Mouse (Mus musculus) frontal cortex, adult (tissue): ENCODE results near the gene Trio.

ENCODE experiments used
- ATAC-seq: cut with Nextera tagmentation; 2 replicates; pipeline ENCODE4 v1.9.2; 2017; ENCODE audit warnings: mild to moderate bottlenecking, moderate library complexity, mixed read lengths; ENCODE audit not compliant: low TSS enrichment

The Trio gene

GRCm38 (mm10) chr15:27923280-27923986 is 102.2 kb downstream of the Trio start:
- peak; percentile 84 for ATAC-seq

GRCm38 (mm10) chr15:27920751-27921150 is 104.9 kb downstream of the Trio start:
- ATAC-seq = no peak

- peak; percentile 58 for ATAC-seq
These were observed 106.1 kb downstream of the Trio start for GRCm38 (mm10) chr15:27919540-27919939.

- ATAC-seq = no peak
These were observed 106.8 kb downstream of the Trio start for GRCm38 (mm10) chr15:27918798-27919197.

- no peak for ATAC-seq
These were observed 109.4 kb downstream of the Trio start for GRCm38 (mm10) chr15:27916204-27916603.

GRCm38 (mm10) chr15:27913013-27913412 is 112.6 kb downstream of the Trio start:
- peak; percentile 60 for ATAC-seq

GRCm38 (mm10) chr15:27911196-27911595 is 114.5 kb downstream of the Trio start:
- no peak for ATAC-seq

- ATAC-seq = no peak
These were observed 115.5 kb downstream of the Trio start for GRCm38 (mm10) chr15:27910179-27910578.

GRCm38 (mm10) chr15:27907649-27908048 is 118.0 kb downstream of the Trio start:
- no peak for ATAC-seq

- no peak for ATAC-seq
These were observed 119.2 kb downstream of the Trio start for GRCm38 (mm10) chr15:27906409-27906808.

GRCm38 (mm10) chr15:27905341-27905740 is 120.3 kb downstream of the Trio start:
- peak; percentile 44 for ATAC-seq

GRCm38 (mm10) chr15:27904346-27905005 is 121.2 kb downstream of the Trio start:
- no peak for ATAC-seq

- ATAC-seq = peak; percentile 58
These were observed 124.4 kb downstream of the Trio start for GRCm38 (mm10) chr15:27901200-27901599.

- no peak for ATAC-seq
These were observed 126.7 kb downstream of the Trio start for GRCm38 (mm10) chr15:27898795-27899406.

GRCm38 (mm10) chr15:27894112-27894511 is 131.5 kb downstream of the Trio start:
- no peak for ATAC-seq

GRCm38 (mm10) chr15:27892029-27892428 is 133.6 kb downstream of the Trio start:
- no peak for ATAC-seq

GRCm38 (mm10) chr15:27890666-27891065 is 135.0 kb downstream of the Trio start:
- no peak for ATAC-seq

- ATAC-seq = no peak
These were observed 137.5 kb downstream of the Trio start for GRCm38 (mm10) chr15:27888153-27888552.

- no peak for ATAC-seq
These were observed 138.7 kb downstream of the Trio start for GRCm38 (mm10) chr15:27886992-27887391.

- ATAC-seq = peak; percentile 53
These were observed 141.0 kb downstream of the Trio start for GRCm38 (mm10) chr15:27884347-27885250.

GRCm38 (mm10) chr15:27883881-27884280 is 141.8 kb downstream of the Trio start:
- peak; percentile 72 for ATAC-seq

- no peak for ATAC-seq
These were observed 142.8 kb downstream of the Trio start for GRCm38 (mm10) chr15:27882898-27883297.
